Mouse (Mus musculus) right cerebral cortex, postnatal 25 days (tissue): ENCODE results near the gene Pigr.

ENCODE experiments used
- DNase-seq: peaks from one replicate; pipeline ENCODE4 v3.0.0; 2022

Pigr gene

DNA sequence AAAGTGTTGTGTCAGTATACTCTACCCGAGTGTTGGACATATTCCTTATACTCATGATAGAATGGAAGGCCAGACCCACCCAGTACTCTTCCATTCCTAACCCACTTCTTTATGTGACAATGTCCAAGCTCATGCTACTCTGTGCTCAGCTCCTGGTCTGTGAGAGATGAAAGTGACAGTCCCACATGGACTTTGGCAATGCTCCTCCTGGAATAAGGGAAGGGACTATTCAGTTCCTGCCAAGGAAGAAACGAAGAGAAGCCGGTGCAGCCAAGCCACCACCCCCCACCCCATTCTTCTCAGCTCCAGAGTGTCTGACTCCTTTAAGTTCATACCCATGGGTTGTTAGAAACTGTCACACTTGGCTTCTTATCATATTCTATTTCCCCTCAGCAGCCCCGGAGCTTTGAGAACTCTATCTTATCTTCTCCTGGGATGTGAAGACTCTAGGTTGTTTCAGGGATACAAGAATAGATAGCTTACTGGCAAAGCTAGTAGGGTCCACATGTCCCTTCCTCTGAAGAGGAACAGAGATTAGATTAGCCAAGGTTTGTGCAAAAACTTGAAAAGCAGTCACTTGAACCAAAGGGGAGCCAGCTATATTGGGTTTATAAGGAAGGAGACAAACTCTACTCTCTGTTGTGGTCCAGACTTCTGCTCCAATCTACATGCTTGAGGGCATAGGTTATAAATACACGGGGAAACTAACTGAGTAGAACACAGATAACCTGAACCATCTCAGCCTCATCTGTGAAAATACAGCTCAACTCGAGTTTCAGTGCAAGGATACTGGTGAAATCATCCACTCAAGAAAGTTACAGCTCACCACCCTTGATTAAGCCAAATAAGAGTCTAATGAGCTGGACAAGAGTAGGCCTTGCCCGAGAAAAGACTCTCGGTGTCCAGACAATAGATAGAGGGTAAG, 3.7 kb downstream of the Pigr start:
- no peak for DNase-seq

DNA sequence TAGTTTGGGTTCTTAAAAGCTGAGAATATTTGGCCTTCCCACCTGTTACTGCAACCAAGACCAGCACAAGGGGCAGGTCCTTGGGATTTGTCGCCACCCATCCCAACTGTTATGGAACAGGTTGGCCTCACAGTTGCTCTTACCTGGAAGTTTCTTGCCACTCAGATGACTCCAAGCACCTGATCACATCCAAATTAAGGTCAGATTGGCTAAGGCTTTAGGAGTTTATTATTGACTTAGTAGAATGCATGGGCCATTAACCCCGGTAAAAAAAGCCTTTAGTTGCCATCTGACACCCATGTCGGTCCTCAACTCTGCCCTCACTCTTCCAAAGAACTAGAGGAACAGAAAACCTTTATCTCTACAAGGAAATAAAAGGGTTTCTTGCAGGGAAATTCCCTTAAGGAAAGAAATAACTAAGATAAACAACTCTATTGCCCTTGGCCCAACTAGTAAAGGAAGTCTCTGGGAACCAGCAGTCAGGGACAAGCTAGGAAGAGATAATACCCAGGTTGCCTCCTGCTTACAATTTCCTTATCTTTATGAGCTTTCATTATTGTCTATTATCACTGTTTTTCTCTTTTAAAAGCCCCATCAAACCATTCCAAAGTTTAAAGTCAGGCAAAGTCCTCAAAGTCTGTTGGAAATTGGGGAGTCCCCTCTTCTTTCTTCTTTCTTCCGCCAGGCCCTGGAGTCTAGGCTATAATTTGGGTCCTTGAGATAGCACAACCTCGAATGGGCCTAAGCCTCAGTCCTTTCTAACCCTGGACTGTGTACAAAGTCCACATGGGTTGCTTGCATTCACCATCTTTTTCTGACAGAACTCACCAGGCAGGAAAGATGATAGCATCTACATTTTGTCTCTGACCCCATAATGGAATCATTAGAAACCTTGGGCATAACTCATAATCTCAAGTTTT, 6.0 kb downstream of the Pigr start:
- no peak for DNase-seq

DNA sequence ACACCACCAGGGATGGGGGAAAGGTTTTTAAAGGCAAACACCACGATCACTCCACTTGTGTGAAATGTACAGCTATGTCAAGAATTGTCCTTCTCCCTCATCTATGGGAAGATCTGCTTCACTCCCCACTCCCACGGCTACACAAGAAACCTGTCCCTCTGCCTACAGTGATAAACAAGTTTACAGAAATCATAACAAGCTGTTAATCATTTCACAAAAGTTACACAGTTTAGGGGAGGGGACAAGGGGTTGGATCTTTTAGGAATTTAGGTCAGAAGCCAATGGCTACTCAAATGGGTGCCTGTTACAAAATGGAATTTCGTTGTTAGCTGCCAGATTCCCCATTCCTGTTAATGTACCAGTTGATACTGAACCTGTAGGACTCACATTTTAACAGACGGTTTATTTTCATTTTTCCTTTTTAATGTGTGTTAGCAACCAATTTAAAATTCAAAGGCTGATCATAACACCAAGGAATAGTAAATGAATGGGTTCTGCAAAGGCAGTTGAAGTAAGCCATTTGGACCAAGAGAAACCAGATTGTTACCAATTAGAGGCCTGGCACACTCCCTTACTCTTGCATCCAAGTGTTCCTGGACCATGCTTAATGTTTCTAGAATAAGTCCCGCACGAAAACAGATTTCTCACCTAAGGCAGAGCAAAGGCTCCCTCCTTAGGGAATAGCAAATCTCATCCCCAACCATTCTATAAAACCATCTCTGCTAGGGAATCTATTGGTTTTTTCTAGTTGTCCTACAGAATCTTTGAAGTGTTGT, 8.9 kb downstream of the Pigr start:
- DNase-seq = no peak

DNA sequence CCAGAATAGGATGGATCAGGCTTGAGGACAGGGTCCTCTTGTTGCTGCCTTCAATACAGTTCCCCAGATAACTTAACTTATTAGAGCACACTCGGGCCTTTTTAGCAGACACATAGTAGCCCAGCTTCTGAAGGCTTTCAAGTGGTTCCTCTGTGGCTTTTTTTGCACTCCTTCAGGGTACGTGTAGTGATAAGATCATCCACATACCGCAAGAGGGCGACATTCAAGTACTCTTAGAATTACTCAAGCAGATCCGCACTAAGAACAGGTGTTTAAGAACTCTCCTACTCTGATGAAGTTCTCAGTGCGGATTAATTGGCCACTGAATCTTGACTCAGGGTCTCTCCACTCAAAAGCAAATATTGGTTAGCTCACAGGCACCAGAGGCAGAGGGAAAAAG, 11.8 kb downstream of the Pigr start:
- no peak for DNase-seq

DNA sequence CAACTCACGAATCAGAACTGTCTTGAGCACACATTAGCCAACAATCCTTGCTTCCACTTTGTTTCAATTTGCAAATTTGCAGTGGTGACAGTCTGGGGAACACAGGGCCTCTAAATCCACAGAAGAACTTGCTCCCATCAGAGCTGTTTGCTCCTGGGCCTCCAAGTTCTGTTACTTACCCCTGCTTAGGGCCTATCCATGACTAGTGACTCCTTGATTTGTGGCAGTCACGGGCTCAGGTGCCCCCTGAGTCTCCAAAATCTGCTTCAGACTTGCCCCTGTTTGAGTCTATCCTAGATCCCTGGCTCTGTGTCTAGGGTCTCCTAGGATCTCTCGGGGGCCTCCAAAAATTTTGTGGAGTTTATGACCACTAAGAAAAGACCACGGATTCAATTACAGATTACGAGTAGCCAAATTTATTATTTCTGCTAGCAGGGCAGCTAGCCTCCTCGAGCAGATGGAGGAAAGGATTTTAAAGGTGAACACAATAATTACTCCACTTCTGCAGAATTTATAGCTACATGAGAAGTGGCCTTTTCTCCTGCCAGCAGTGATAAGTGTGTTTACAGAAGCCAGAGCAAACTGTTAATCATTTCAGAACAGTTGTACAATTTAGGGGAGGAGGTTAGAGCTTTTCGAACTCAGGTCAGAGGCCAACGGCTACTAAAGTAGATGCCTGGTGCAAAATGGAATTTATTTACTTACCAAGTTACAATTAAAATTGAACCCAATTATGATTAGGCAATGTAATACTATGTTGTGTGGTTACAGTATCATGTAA, 14.3 kb downstream of the Pigr start:
- DNase-seq = no peak

DNA sequence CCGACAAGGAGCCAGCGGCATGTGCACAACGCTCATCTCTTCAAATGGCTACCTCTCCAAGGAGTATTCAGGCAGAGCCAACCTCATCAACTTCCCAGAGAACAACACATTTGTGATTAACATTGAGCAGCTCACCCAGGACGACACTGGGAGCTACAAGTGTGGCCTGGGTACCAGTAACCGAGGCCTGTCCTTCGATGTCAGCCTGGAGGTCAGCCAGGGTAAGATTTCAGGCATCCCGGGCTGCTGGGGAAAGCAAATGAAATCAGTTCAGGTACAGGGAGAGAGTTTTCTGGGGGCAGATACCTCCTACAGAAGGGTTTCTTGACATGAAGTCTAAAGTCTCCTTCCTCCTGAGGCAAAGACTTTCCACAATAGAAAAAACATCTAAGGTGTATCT, 15.1 kb downstream of the Pigr start:
- no peak for DNase-seq

DNA sequence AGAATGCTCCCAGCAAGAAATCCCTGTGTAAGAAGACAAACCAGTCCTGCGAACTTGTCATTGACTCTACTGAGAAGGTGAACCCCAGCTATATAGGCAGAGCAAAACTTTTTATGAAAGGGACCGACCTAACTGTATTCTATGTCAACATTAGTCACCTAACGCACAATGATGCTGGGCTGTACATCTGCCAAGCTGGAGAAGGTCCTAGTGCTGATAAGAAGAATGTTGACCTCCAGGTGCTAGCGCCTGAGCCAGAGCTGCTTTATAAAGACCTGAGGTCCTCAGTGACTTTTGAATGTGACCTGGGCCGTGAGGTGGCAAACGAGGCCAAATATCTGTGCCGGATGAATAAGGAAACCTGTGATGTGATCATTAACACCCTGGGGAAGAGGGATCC, 18.0 kb downstream of the Pigr start:
- no peak for DNase-seq

DNA sequence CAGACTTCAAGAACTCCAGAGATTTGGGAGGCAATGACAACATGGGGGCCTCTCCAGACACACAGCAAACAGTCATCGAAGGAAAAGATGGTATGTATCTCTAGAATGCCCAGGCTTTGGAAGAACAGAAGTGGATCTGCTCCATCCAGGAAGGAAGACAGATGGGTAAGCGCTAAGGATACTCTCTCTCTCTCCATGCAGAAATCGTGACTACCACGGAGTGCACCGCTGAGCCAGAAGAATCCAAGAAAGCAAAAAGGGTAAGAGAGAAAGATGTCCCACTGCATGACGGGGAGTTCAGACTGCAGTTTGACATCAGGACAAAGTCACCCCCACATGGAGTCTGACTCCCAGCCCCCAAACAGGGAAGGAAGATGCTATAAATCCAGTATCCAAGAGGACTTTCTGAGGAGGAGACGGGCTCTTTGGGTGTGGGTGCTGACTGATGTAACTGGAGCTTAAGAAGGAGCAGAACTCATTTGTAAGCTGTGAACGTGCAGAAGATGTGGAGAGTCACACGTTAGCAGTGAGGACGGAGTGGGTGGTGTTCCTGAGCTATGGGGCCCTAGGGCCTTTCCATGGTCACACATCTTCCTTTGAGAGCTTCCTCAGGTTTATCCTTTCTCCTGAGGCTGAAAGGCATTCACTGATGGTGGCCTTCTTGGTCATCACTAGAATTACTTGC, 23.2 kb downstream of the Pigr start:
- DNase-seq = peak; percentile 29

DNA sequence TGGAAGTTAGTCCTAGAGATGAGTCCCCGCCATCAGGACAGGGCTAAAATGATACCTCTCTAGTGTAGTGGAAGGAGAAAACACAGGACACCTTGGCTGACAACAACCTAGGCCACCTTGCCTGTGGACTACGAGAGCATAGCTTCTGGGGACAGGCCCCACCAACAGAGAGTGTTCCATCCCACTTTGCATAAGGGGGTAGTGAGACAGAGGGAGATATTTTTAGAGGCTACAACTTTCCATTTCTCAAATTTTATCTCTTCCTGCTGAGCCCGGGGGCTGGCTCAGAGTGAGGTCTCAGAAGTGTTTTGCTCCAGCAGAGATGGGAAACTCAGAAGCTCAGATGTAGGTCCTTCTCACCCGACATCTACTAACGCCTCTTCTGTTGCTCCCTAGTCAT, 23.9 kb downstream of the Pigr start:
- no peak for DNase-seq

DNA sequence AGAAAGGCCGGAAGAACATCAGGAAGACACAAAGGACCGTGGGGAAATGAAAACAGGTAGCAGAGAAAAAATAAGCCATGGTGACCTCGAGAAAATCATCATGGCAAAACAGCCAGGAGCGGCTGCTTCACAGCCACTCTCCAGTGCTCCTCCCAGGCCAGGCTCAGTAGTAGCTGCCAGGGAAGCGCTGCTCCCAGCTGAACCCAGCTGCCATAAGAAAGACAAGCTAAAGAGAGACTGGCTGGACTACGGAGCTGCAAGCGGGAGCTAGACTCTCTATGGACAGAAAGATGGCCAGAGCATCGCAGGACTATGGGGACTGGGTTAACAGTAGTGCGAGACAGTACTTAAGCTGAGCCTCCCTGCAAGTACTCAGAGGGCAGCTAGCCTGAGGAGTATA, 28.3 kb downstream of the Pigr start:
- no peak for DNase-seq

DNA sequence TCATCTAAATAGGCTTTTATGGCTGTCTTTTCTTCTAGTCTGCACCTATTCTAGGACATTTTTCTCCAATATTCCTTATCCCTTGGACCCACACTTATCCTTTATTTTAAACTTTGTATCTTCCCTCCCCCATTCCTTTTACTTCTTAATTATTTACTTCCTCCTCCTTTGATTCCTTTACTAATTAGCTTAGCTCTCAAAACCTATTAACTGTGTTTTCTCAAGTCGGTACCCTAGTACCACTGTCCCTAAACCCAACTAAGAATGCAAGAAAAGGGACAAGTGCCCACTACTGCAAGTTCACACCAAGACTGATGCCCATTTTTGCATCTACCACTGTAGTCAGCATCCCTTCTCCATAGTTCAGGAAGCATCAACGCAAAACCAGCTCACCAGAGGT, 29.2 kb downstream of the Pigr start:
- DNase-seq = no peak

DNA sequence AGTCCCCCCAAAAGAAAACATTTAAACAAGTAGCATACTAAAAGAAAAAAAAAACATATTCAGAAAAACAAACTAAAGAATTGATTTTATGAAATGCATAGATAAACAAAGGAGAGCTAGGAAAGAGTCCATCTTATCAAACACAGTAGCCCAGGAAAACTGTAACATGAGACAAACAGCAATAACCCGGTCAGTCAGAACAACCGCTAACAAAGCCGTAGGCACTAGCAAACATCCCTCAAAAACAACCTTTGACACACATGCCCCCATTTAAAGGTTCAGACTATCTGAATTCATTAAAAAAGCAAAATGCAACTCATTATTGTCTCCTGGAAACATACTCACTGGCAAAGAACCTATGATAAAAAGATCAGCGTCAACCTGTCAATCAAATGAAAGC, 31.0 kb downstream of the Pigr start:
- no peak for DNase-seq

DNA sequence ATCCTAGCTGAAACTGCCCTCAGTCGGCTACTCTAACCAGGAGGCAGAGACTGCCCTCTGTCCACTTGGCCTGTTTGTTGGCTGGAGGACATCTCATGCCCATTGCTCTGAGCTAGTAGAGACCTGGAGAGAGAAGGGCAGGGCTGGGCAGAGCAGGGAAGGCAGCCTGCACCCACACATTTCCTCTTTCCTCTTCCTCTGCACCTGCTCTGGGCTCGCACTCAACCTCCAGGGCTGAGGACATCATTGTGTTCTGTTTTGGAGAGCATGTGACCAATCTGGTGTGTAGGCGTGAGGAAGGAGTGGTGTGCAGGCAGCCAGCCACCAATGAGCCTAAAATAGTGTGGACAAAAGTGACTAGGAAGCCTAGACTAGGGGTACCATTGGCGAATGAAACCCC, 37.8 kb downstream of the Pigr start:
- no peak for DNase-seq

DNA sequence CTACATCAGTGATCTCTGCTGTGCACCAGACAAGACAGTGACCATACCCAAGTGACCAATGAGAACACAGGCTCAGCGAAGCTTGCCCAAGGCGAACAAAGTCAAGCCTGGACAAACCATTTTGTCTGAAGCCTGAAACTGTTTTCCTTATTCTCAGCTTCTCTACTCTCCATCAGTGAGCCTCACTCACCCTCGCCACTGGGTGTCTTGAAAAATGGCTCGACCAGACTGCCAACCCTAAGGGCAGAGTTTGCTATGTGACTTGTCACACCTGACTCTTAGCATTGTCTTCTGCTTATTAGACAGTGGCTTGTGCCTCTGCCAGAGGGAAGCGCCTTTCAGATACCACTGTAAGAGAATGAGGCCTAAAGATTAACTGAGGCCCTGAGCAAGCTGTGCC, 38.3 kb downstream of the Pigr start:
- no peak for DNase-seq

DNA sequence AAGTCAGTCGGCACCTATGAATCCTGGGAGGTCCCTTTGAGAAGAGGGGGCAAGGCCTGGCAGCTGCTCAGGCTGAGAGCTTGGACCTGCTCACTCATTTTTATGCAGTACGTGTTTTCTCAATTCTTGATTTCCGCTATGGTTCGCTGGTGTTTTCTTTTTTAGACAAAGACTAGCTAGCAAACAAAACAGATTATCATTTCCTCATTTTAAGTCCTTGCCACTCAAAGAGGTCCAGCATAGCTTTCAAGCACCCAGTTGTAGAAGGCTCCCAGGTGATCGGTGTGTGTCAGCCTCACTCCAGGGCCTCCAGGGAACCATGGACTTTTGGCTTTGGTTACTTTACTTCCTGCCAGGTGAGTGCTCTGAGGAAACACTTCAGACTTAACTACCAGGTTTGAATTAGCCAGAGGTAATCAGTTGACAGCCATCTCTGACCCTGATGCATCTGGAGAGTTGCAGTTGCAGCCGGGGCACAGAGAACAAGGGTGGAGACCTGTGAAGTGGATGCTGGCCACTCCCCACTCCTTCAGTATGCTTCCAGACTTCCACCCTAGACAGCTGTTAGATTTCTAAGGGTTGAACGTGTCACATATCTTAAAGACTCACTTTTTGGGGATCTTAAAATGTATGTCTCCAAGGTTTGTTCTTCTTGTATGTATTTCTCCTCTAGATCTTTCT, 39.2 kb downstream of the Pigr start, which contains the start of gene Fcmr:
Gene Fcmr, plus strand, starts transcription at position 129 of the 681 bp plus-strand sequence.
- no peak for DNase-seq

DNA sequence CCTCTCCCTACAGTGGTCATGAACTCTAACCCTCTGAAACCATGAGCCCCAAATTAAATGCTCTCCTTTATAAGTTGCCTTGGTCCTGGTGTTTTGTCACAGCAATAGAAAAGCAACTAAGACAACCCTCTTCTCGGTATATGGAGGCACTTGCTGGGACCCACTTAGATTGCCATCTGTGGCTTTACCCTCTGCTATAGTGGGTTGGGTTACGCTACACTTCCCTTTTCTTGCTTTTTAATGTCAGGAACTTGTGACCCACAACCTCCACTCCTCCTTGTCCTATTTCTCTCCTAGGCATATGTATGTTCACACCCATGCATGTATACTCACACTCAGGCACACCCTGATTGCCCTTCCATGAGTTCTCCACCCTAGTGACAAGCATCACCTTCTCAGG, 46.4 kb downstream of the Pigr start:
- no peak for DNase-seq

DNA sequence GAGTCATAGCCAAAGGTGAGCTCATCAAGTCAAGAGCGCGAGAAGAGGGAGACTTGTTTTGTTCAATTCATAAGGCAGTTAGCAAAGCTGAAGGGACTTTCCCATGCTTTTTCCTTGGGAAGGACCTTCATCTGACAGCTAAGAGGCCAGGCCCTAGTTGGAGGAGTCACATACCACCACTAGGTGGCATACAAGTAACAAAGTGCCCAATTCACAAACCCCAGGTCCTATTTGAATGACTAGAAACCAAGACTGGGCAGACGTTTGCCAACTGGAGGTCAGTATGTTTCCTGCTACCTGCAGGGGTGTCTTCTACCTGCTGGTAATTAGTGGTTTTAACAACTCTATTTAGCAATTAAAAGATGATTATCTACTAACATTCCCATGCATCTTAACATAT, 48.7 kb downstream of the Pigr start:
- peak; percentile 29 for DNase-seq

DNA sequence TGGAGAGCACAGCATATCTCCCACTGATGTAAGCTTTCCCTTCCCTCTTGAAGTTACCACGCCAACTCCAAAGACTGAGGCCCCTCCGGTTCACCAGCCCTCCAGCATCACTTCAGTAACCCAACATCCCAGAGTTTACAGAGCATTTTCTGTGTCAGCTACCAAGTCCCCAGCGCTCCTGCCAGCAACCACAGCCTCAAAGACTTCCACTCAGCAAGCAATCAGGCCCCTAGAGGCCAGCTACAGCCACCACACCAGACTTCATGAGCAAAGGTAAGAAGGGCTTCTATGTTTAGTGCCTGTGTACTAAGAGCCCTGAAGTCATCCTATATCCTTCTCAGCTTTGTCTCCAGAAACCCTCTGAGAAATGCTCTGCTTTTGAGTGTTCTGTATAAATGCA, 49.4 kb downstream of the Pigr start:
- no peak for DNase-seq

DNA sequence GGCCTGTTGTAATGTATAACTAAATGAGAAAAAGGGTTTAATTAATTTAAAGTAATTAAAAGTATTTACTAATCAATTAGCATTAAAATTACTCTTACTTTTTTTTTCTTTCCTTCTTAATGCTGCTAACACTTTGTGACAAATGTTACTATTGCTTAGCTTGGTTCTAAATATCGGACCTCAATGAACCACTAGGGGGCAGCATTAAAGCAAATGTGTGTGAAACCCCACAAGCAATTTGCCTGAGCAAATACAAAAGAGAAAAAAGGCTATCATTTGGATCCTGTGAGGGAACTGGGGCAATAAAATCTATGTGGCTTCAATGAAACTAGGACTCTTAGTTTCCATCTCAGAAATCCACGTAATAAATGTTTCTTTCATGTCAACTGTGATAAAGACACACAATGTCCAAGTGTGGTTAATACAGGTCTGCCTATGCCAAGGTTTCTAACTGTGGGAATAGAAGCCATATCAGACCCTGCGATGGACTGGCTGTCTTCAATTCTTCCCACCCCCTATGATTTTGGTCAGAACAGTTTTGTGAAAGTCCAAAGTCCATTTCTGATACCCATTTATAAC, 50.5 kb downstream of the Pigr start:
- peak; percentile 13 for DNase-seq

DNA sequence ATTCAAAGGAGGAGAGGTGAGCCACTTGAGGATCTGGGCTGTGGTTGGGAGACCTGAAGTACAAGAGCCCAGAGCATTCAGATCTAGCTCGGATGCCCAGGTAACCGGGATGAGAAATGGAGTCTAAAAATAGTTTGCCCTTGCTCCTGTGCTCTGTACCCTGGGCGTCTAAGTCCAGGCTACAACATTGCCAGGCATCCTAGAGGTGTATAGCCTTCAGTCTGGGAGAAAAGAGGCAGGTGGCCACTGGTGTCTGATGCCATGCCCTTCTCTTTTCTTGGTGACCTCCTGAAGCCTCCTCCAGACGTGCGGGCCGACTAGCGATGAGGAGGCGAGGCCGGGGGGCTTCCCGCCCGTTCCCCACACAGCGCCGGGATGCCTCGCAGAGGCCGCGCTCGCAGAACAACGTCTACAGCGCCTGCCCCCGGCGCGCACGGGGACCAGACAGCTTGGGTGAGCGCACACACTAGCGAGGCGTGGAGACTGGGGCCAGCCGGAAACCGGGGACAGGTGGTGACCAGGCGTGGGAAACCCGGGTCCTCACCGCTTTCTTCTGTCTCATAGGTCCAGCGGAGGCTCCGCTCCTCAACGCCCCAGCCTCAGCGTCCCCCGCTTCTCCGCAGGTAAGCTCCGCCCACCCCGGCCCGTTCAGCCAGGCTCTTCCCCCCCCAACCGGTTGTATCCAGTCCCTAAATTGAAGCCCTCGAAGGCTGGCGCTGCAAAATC, 51.6 kb downstream of the Pigr start:
- peak; percentile 12 for DNase-seq
